Mouse (Mus musculus) thymus, postnatal 36 days (tissue): Measurements from ENCODE around the gene Trmt13.
"Not testable (repeated sequence)": the region's sequence is repeated elsewhere in the genome, so short reads cannot be mapped to it uniquely, and the experiment has no call there.

Experiments
- DNase-seq, 2 experiments: peaks; one replicate each; pipeline ENCODE4 v3.0.0; 2022; ENCODE audit warnings: mixed read lengths in 2 of 2

Trmt13 gene

GRCm38 (mm10) chr3:116614295-116614892 lies at the start of gene Trmt13:
Gene Trmt13, minus strand, starts transcription at chr3:116614587.
- no peak for DNase-seq

- DNase-seq: peak; percentile 99 to 100
Measured at GRCm38 (mm10) chr3:116662463-116662863, 48.1 kb upstream of the Trmt13 start, which contains the start of gene Mfsd14a. Gene Mfsd14a, minus strand, starts transcription at chr3:116662677.

GRCm38 (mm10) chr3:116661870-116662414 lies 47.6 kb upstream of the Trmt13 start:
- no peak for DNase-seq

- no peak for DNase-seq
Measured at GRCm38 (mm10) chr3:116661288-116661869, 47.0 kb upstream of the Trmt13 start.

GRCm38 (mm10) chr3:116659856-116660430 lies 45.6 kb upstream of the Trmt13 start:
- DNase-seq: no peak

GRCm38 (mm10) chr3:116658928-116659565 lies 44.7 kb upstream of the Trmt13 start:
- DNase-seq: no peak

GRCm38 (mm10) chr3:116656184-116656965 lies 42.0 kb upstream of the Trmt13 start:
- no peak for DNase-seq

- DNase-seq: not testable (repeated sequence)
Measured at GRCm38 (mm10) chr3:116654051-116654450, 39.7 kb upstream of the Trmt13 start.

- DNase-seq: no peak
Measured at GRCm38 (mm10) chr3:116653278-116653945, 39.0 kb upstream of the Trmt13 start.

- no peak for DNase-seq
Measured at GRCm38 (mm10) chr3:116652033-116652446, 37.7 kb upstream of the Trmt13 start.

GRCm38 (mm10) chr3:116650698-116651097 lies 36.3 kb upstream of the Trmt13 start:
- no peak for DNase-seq

- DNase-seq: no peak
Measured at GRCm38 (mm10) chr3:116648805-116649204, 34.4 kb upstream of the Trmt13 start.

GRCm38 (mm10) chr3:116646387-116646786 lies 32.0 kb upstream of the Trmt13 start:
- DNase-seq: no peak

- no peak for DNase-seq
Measured at GRCm38 (mm10) chr3:116642373-116642772, 28.0 kb upstream of the Trmt13 start.

GRCm38 (mm10) chr3:116641811-116642371 lies 27.5 kb upstream of the Trmt13 start:
- DNase-seq: no peak

GRCm38 (mm10) chr3:116640024-116640423 lies 25.6 kb upstream of the Trmt13 start:
- DNase-seq: no peak

- no peak for DNase-seq
Measured at GRCm38 (mm10) chr3:116638572-116638971, 24.2 kb upstream of the Trmt13 start.

GRCm38 (mm10) chr3:116637693-116638476 lies 23.5 kb upstream of the Trmt13 start:
- no peak for DNase-seq

- no peak for DNase-seq
Measured at GRCm38 (mm10) chr3:116635799-116636198, 21.4 kb upstream of the Trmt13 start.

GRCm38 (mm10) chr3:116634853-116635252 lies 20.5 kb upstream of the Trmt13 start:
- no peak for DNase-seq

GRCm38 (mm10) chr3:116634091-116634490 lies 19.7 kb upstream of the Trmt13 start:
- DNase-seq: no peak
